Mouse (Mus musculus): ENCODE results near the gene Pkd1l3. TPM values are rescaled to one million over a fixed set of nuclear protein-coding genes. Genes with fewer than 3 reads are reported as not detected.

Pkd1l3 gene
- polyA plus RNA-seq, 1 experiment from 2014 or later, result 0.09 TPM

DNA sequence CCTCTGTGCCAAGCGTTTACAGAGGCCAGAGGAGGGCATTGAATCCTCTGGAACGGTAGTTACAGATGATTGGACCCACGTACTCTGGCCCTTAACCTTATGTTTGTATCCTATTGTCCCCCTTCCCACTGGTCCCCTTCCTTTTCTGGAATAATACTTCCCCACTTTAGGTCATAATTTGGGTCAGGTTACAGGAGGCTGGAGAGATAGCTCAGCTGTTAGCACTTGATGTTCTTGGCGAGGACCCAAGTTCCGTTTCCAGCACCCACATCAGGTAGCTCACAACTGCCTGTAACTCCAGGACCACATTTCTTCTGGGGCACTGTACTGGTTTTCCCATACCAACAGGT, 5.2 kb upstream of the Pkd1l3 start:
- Histone ChIP-seq H3K27ac (ENCODE audit: low read length) (peak overlapping the region; percentile 99), H3K27me3 (replicated peaks; ENCODE audit: control insufficient read depth, insufficient read depth, low read length) (no peaks in the 10 kb centered on the region), H3K4me1 (ENCODE audit: control insufficient read depth, insufficient read depth, low read length) (peaks cover 9% of the 10 kb centered on the region), H3K36me3 (ENCODE audit: control insufficient read depth, insufficient read depth, low read length) (no peaks in the 10 kb centered on the region), H3K9ac (ENCODE audit: low read depth, low read length) (peak overlapping the region; percentile 79), H3K4me3 (ENCODE audit: low read length) (peak overlapping the region; percentile 76), H3K9me3 (ENCODE audit: control insufficient read depth, low read length) (no peaks in the 10 kb centered on the region), H3K4me2 (ENCODE audit: low read depth, low read length) (peak overlapping the region; percentile 77)
- no peak for ATAC-seq
- 12% methylated on average over 5 of the region's 5 CpGs for WGBS

DNA sequence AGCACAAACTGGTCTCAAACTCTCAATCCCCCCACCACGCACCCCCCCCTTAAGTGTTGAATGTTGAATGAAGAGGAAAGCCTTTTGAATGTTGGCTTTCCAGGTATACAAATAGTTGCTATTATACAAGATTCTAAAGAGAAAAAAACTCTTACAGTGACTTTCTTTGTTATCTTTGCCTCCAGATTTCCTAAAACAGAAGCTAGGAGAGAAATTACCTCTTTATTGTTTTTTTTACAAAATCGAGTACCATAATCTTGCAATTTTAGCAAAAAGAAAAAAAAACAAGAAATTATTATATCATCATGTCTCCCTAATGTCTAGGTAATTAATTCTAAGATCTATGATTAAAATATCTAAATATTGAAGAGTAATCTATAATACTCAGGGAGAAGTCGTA, 1.3 kb downstream of the Pkd1l3 start:
- WGBS, result 86% methylated on average over 3 of the region's 3 CpGs
- no peaks in the 10 kb centered on the region for H3K27me3 ChIP-seq (replicated peaks; ENCODE audit: control insufficient read depth, insufficient read depth, low read length)
- H3K9ac ChIP-seq (ENCODE audit: low read depth, low read length), result no peak overlapping the region
- no peaks in the 10 kb centered on the region for H3K9me3 ChIP-seq (ENCODE audit: control insufficient read depth, low read length)
- no peak overlapping the region for H3K27ac ChIP-seq (ENCODE audit: low read length)
- no peaks in the 10 kb centered on the region for H3K4me1 ChIP-seq (ENCODE audit: control insufficient read depth, insufficient read depth, low read length)
- no peak overlapping the region for H3K4me2 ChIP-seq (ENCODE audit: low read depth, low read length)
- H3K36me3 ChIP-seq (ENCODE audit: control insufficient read depth, insufficient read depth, low read length), result no peaks in the 10 kb centered on the region
- no peak for ATAC-seq
- H3K4me3 ChIP-seq (ENCODE audit: low read length), result no peak overlapping the region

DNA sequence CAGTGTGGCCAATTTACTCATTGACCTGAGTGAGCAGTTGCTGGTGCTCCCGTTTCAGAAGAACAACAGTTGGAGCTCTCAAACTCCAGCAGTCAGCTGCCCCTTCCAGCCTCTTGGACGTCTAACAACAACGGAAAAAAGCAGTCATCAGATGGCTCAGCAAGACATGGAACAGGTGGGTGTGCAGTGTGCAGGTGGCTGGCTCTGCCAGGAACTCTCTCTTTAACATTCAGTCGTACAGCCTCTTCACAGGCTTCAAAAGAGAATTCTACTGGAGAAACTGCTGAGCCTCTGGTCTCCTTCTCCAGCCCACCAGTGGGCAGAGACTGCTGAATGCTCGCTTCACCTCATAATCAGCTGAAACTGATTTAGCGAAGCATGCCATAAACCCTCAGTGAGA, 14.3 kb downstream of the Pkd1l3 start:
- H3K4me3 ChIP-seq (ENCODE audit: low read length), result no peak overlapping the region

DNA sequence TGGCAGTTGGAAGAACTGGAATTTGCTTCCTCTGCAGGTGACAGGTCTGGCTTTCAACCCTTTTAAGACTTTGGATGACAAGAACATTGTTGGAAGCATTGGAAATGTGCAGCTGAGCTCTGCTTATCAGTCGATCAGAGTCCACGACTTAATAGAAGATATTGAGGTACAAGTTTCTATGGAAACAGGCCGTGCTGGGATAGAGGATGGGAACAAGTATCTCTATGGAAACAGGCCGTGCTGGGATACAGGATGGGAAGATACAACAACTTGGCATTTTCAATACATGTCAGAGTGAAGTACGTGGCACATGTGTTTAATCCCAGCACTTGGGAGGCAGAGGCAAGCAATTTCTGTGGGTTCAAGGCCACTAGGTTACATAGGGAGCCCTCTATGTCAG, 18.2 kb downstream of the Pkd1l3 start:
- Histone ChIP-seq H3K27ac (ENCODE audit: low read length) (no peak overlapping the region), H3K9ac (ENCODE audit: low read depth, low read length) (no peak overlapping the region), H3K9me3 (ENCODE audit: control insufficient read depth, low read length) (no peaks in the 10 kb centered on the region), H3K27me3 (replicated peaks; ENCODE audit: control insufficient read depth, insufficient read depth, low read length) (no peaks in the 10 kb centered on the region), H3K36me3 (ENCODE audit: control insufficient read depth, insufficient read depth, low read length) (no peaks in the 10 kb centered on the region), H3K4me2 (ENCODE audit: low read depth, low read length) (no peak overlapping the region), H3K4me3 (ENCODE audit: low read length) (no peak overlapping the region), H3K4me1 (ENCODE audit: control insufficient read depth, insufficient read depth, low read length) (no peaks in the 10 kb centered on the region)
- WGBS, result 78% methylated on average over 5 of the region's 5 CpGs
- ATAC-seq, result no peak

More for the DNA sequence above, 14.3 kb downstream of the Pkd1l3 start:
- Histone ChIP-seq H3K4me1 (ENCODE audit: control insufficient read depth, insufficient read depth, low read length) (no peaks in the 10 kb centered on the region), H3K27ac (ENCODE audit: low read length) (no peak overlapping the region), H3K36me3 (ENCODE audit: control insufficient read depth, insufficient read depth, low read length) (no peaks in the 10 kb centered on the region), H3K9ac (ENCODE audit: low read depth, low read length) (no peak overlapping the region), H3K27me3 (replicated peaks; ENCODE audit: control insufficient read depth, insufficient read depth, low read length) (no peaks in the 10 kb centered on the region), H3K4me2 (ENCODE audit: low read depth, low read length) (no peak overlapping the region), H3K9me3 (ENCODE audit: control insufficient read depth, low read length) (no peaks in the 10 kb centered on the region)
- no peak for ATAC-seq
- WGBS, result 66% methylated on average over 6 of the region's 6 CpGs

DNA sequence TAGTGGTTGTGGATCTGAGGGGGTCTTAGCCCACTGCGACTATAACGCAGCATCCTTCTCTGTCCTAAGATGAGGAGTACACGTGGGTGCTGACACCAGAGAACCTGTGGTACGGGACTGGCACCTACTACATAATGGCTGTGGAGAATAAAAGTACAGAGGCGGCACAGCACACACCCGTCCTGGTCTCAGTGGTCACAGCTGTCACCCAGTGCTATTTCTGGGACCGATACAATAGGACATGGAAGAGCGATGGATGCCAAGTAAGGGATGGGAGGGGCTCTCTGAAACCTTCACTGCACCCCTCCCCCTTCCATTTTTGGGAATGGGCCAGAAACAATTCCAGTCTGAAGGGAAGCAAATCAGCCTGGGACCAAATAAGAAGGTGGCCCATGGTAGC, 20.8 kb downstream of the Pkd1l3 start:
- no peaks in the 10 kb centered on the region for H3K36me3 ChIP-seq (ENCODE audit: control insufficient read depth, insufficient read depth, low read length)
- no peak overlapping the region for H3K4me2 ChIP-seq (ENCODE audit: low read depth, low read length)
- 91% methylated on average over 8 of the region's 8 CpGs for WGBS
- H3K4me1 ChIP-seq (ENCODE audit: control insufficient read depth, insufficient read depth, low read length), result no peaks in the 10 kb centered on the region
- no peak overlapping the region for H3K9ac ChIP-seq (ENCODE audit: low read depth, low read length)
- H3K4me3 ChIP-seq (ENCODE audit: low read length), result no peak overlapping the region
- H3K9me3 ChIP-seq (ENCODE audit: control insufficient read depth, low read length), result no peaks in the 10 kb centered on the region
- no peak for ATAC-seq
- H3K27ac ChIP-seq (ENCODE audit: low read length), result no peak overlapping the region
- no peaks in the 10 kb centered on the region for H3K27me3 ChIP-seq (replicated peaks; ENCODE audit: control insufficient read depth, insufficient read depth, low read length)

DNA sequence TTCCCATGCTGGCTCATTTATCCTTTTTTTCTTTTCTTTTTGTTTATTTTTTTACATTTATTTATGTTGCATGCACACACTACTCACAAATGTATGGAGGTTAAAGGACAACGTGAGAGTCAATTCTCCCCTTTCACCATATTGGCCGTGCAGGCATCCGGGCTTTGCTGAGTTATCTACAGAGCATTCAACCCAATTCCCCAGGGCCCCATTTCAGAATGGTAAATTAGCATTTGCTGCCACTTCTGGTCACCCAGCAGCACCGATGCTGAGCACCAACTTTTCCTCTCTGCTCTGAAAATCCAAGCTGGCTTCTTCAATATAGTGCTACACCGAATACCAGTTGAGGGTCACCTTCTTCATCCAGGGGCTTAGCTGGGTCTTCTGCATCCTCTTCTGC, 24.5 kb downstream of the Pkd1l3 start:
- WGBS, result 87% methylated on average over 5 of the region's 5 CpGs

DNA sequence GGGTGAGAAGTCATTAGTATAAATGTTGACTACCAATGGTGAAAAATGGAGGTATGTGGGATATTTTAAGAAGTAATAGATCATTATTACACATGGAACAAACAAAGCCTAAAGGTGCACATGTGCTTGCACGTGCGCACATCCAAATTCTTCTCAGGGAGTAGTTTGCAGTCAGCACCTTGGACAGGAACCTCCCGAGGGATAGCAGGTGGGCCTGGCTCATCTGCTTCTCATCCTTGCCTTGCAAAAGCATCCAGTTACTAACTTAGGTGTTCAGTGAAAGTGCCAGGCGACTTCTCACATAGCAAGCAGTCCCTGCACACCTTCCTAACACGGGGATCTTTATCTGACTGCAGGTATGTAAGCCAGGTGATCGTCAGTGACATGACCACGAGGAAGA, 26.1 kb downstream of the Pkd1l3 start:
- WGBS, result 51% methylated on average over 7 of the region's 7 CpGs
- no peak for ATAC-seq

More for the DNA sequence above, 24.5 kb downstream of the Pkd1l3 start:
- Histone ChIP-seq H3K36me3 (ENCODE audit: control insufficient read depth, insufficient read depth, low read length) (no peaks in the 10 kb centered on the region), H3K27me3 (replicated peaks; ENCODE audit: control insufficient read depth, insufficient read depth, low read length) (no peaks in the 10 kb centered on the region), H3K9ac (ENCODE audit: low read depth, low read length) (no peak overlapping the region), H3K9me3 (ENCODE audit: control insufficient read depth, low read length) (no peaks in the 10 kb centered on the region), H3K4me2 (ENCODE audit: low read depth, low read length) (no peak overlapping the region), H3K4me1 (ENCODE audit: control insufficient read depth, insufficient read depth, low read length) (no peaks in the 10 kb centered on the region), H3K27ac (ENCODE audit: low read length) (no peak overlapping the region), H3K4me3 (ENCODE audit: low read length) (no peak overlapping the region)
- ATAC-seq, result no peak

DNA sequence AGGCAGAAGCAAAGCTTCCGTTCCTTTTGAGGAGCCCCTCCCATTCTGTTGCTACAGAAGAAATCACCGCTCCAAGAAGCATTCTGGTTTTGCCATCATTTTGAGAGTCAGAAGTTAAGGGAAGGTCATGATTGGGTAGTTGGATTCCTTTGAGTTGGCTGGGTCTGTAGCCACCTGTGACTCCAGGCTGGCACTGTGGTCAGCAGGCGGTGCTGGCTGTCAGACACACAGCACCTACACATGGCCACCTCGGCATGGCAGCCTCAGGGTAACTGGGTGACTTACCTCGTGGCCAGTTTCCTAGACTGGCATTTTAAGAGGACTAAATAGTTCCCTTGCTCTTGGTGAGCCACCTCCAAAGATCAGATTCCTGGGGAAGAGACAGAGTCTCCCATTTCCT, 26.9 kb downstream of the Pkd1l3 start:
- Histone ChIP-seq H3K9ac (ENCODE audit: low read depth, low read length) (no peak overlapping the region), H3K27me3 (replicated peaks; ENCODE audit: control insufficient read depth, insufficient read depth, low read length) (no peaks in the 10 kb centered on the region), H3K4me3 (ENCODE audit: low read length) (no peak overlapping the region), H3K4me1 (ENCODE audit: control insufficient read depth, insufficient read depth, low read length) (no peaks in the 10 kb centered on the region), H3K27ac (ENCODE audit: low read length) (no peak overlapping the region), H3K36me3 (ENCODE audit: control insufficient read depth, insufficient read depth, low read length) (no peaks in the 10 kb centered on the region), H3K4me2 (ENCODE audit: low read depth, low read length) (no peak overlapping the region), H3K9me3 (ENCODE audit: control insufficient read depth, low read length) (no peaks in the 10 kb centered on the region)
- whole genome bisulfite sequencing, result 70% methylated on average over 5 of the region's 5 CpGs
- no peak for ATAC-seq

More for the DNA sequence above, 26.1 kb downstream of the Pkd1l3 start:
- Histone ChIP-seq H3K4me2 (ENCODE audit: low read depth, low read length) (no peak overlapping the region), H3K27ac (ENCODE audit: low read length) (no peak overlapping the region), H3K36me3 (ENCODE audit: control insufficient read depth, insufficient read depth, low read length) (no peaks in the 10 kb centered on the region), H3K27me3 (replicated peaks; ENCODE audit: control insufficient read depth, insufficient read depth, low read length) (no peaks in the 10 kb centered on the region), H3K9ac (ENCODE audit: low read depth, low read length) (no peak overlapping the region), H3K4me3 (ENCODE audit: low read length) (no peak overlapping the region), H3K4me1 (ENCODE audit: control insufficient read depth, insufficient read depth, low read length) (no peaks in the 10 kb centered on the region), H3K9me3 (ENCODE audit: control insufficient read depth, low read length) (no peaks in the 10 kb centered on the region)

DNA sequence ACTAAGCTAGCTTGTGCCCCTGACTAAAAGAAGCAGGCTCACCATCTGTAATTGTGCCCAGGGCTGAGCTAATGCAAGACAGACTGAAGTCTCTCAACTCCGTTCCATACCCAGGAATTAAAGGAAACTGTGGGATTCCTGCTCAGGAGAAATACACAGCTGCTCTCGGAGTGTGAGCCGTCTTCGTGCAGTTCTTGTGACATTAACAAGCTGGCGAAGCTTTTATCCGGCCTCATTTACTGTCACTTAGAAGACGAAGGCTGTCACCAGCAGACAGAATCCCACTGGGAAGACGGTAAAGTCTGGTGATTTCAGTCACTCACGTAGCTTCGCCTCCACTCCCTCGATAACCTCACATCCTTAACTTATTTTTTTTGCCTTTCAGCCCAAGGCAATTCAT, 33.0 kb downstream of the Pkd1l3 start:
- ATAC-seq, result no peak
- no peaks in the 10 kb centered on the region for H3K36me3 ChIP-seq (ENCODE audit: control insufficient read depth, insufficient read depth, low read length)
- WGBS, result 69% methylated on average over 11 of the region's 11 CpGs
- H3K9ac ChIP-seq (ENCODE audit: low read depth, low read length), result no peak overlapping the region
- H3K27me3 ChIP-seq (replicated peaks; ENCODE audit: control insufficient read depth, insufficient read depth, low read length), result no peaks in the 10 kb centered on the region
- H3K9me3 ChIP-seq (ENCODE audit: control insufficient read depth, low read length), result no peaks in the 10 kb centered on the region
- H3K4me2 ChIP-seq (ENCODE audit: low read depth, low read length), result no peak overlapping the region
- H3K4me1 ChIP-seq (ENCODE audit: control insufficient read depth, insufficient read depth, low read length), result no peaks in the 10 kb centered on the region
- no peak overlapping the region for H3K4me3 ChIP-seq (ENCODE audit: low read length)
- H3K27ac ChIP-seq (ENCODE audit: low read length), result no peak overlapping the region

DNA sequence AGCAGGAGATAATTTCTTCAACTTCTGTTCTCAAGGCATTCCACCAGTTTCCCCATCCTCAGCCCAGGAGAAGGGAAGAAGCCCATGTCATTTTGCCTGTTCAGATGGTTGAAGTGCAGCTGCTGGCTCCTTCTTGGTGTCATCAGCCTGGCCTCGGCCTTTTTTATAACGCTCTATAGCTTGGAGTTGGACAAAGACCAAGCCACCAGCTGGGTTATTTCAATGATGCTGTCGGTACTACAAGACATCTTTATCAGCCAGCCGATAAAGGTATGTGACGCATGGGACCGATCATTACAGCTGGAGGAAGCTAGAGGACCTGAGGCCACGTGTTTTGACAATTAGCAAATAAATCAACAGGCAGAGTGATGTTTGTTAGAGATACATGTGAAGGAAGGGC, 34.2 kb downstream of the Pkd1l3 start:
- no peak for ATAC-seq
- Histone ChIP-seq H3K27ac (ENCODE audit: low read length) (no peak overlapping the region), H3K9ac (ENCODE audit: low read depth, low read length) (no peak overlapping the region), H3K4me2 (ENCODE audit: low read depth, low read length) (no peak overlapping the region), H3K4me3 (ENCODE audit: low read length) (no peak overlapping the region), H3K36me3 (ENCODE audit: control insufficient read depth, insufficient read depth, low read length) (no peaks in the 10 kb centered on the region), H3K9me3 (ENCODE audit: control insufficient read depth, low read length) (no peaks in the 10 kb centered on the region), H3K4me1 (ENCODE audit: control insufficient read depth, insufficient read depth, low read length) (no peaks in the 10 kb centered on the region), H3K27me3 (replicated peaks; ENCODE audit: control insufficient read depth, insufficient read depth, low read length) (no peaks in the 10 kb centered on the region)
- 45% methylated on average over 7 of the region's 7 CpGs for WGBS
